Mouse (Mus musculus) T-cell, adult 66 days (primary cell): ENCODE data around the gene Olfr629. TPM values are rescaled to one million over a fixed set of nuclear protein-coding genes. Genes with fewer than 3 reads are reported as not detected.

Experiments
- total RNA-seq, 2 experiments: library from RNA; stranded (reverse); gene quantifications; 3 replicates in 1 of 2; 4 replicates in 1 of 2; pipeline ENCODE4 v1.2.4; 2023

Gene Olfr629
- not detected for total RNA-seq

GRCm38 (mm10) chr7:103744843-103745242, at the start of gene Olfr629:
TSS of gene Olfr629 (minus strand) at chr7:103744943.

GRCm38 (mm10) chr7:103791721-103792120, 47.0 kb upstream of the Olfr629 start, which contains the start of gene Olfr67:
TSS of gene Olfr67 (minus strand) at chr7:103791821.

GRCm38 (mm10) chr7:103779598-103779997, 34.9 kb upstream of the Olfr629 start, which contains the start of gene Olfr68:
TSS of gene Olfr68 (minus strand) at chr7:103779698.

GRCm38 (mm10) chr7:103771494-103771893, 26.8 kb upstream of the Olfr629 start, which contains the start of gene Olfr69:
TSS of gene Olfr69 (minus strand) at chr7:103771594.

DNA sequence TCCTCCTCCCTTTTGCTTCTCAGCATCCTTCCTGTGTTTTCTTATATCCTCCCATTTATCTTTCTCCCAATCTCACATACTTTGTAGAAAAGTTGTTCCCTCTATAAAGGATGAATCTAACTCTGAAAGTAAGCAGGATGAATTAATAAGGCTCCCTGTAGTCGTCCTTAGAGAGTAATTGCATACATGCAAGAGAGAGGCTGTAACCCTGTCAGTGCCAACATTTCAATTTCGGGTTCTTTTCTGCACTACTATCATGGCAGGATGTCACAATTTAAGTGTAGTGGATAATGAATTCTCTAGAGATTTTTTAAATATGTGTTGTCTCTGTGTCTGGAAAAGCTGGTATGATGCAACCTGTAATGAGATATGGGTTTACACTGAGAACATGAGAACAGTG, 12.5 kb upstream of the Olfr629 start, which contains the start of gene Olfr630:
Gene Olfr630 (minus strand): TSS at position 101 of the 400 bp plus-strand sequence.

GRCm38 (mm10) chr7:103730074-103730473, 14.7 kb downstream of the Olfr629 start, which contains the start of gene Olfr628:
TSS of gene Olfr628 (plus strand) at chr7:103730374.

GRCm38 (mm10) chr7:103714371-103714770, 30.4 kb downstream of the Olfr629 start, which contains the start of gene Olfr243:
TSS of gene Olfr243 (plus strand) at chr7:103714671.

Other genes with a start within 250 kb of the Olfr629 start
- not detected for gene Olfr609, start 246.9 kb downstream of the Olfr629 start, total RNA-seq
- gene Olfr610, start 232.8 kb downstream of the Olfr629 start, total RNA-seq = not detected
- not detected for gene Olfr611, start 224.1 kb downstream of the Olfr629 start, total RNA-seq
- not detected for gene Olfr612, start 202.2 kb downstream of the Olfr629 start, total RNA-seq
- not detected for gene Olfr613, start 196.9 kb downstream of the Olfr629 start, total RNA-seq
- gene Olfr615, start 188.9 kb downstream of the Olfr629 start, total RNA-seq = not detected
- not detected for gene Olfr616, start 175.8 kb downstream of the Olfr629 start, total RNA-seq
- not detected for gene Olfr617, start 171.9 kb downstream of the Olfr629 start, total RNA-seq
- not detected for gene Olfr618, start 154.8 kb downstream of the Olfr629 start, total RNA-seq
- gene Olfr619, start 144.4 kb downstream of the Olfr629 start, total RNA-seq = not detected
- gene Olfr620, start 132.4 kb downstream of the Olfr629 start, total RNA-seq = not detected
- gene Olfr622, start 102.2 kb downstream of the Olfr629 start, total RNA-seq = not detected
- gene Olfr623, start 81.2 kb downstream of the Olfr629 start, total RNA-seq = not detected
- gene Olfr624, start 73.8 kb downstream of the Olfr629 start, total RNA-seq = not detected
- gene Olfr625-ps1, start 62.2 kb downstream of the Olfr629 start, total RNA-seq = not detected
- not detected for gene Olfr243, start 30.3 kb downstream of the Olfr629 start, total RNA-seq
- not detected for gene Olfr628, start 14.6 kb downstream of the Olfr629 start, total RNA-seq
- gene Olfr630, start 12.4 kb upstream of the Olfr629 start, total RNA-seq = not detected
- gene Olfr69, start 26.7 kb upstream of the Olfr629 start, total RNA-seq = not detected
- not detected for gene Olfr68, start 34.8 kb upstream of the Olfr629 start, total RNA-seq
- gene Olfr67, start 46.9 kb upstream of the Olfr629 start, total RNA-seq = not detected
- 1 to 10 TPM; 2.3 to 5.7 TPM for gene Hbb-bt, start 69.1 kb upstream of the Olfr629 start, total RNA-seq
- 10 to 100 TPM; 12.5 to 53.2 TPM for gene Hbb-bs, start 83.2 kb upstream of the Olfr629 start, total RNA-seq
- not detected for gene Hbb-bh2, start 95.6 kb upstream of the Olfr629 start, total RNA-seq
- gene Hbb-bh1, start 98.2 kb upstream of the Olfr629 start, total RNA-seq = not detected
- not detected for gene Hbb-y, start 108.3 kb upstream of the Olfr629 start, total RNA-seq
- not detected for gene Olfr66, start 141.3 kb upstream of the Olfr629 start, total RNA-seq
- gene Olfr64, start 149.5 kb upstream of the Olfr629 start, total RNA-seq = not detected
- gene Olfr65, start 158.5 kb upstream of the Olfr629 start, total RNA-seq = not detected
- gene Olfr631, start 183.9 kb upstream of the Olfr629 start, total RNA-seq = not detected
- not detected for gene Olfr632, start 189.4 kb upstream of the Olfr629 start, total RNA-seq
- not detected for gene Olfr633, start 199.5 kb upstream of the Olfr629 start, total RNA-seq
- gene Olfr635, start 226.2 kb upstream of the Olfr629 start, total RNA-seq = not detected